Mouse (Mus musculus): ENCODE measurements around the gene Ift172.

Ift172 gene

DNA sequence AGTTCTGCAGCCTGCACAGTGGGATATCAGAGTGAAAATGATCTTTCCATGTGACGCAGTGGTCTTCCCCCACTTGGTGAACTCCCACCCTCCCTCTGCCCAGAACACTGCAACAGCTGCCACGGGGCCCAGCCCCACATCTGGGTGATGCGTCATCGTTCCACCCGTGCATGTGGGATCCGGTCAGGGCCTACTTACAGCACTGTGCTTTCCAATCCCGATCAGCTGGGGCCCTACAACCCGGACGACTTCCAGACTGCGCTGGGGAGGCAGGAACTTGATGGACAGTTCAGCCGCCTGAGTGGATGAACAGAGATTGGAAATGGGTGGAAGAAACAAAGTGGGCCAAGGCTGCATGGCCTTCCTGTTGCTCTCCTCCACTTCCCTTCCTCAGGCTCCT lies 33.3 kb downstream of the Ift172 start:
- no peak for DNase-seq (ENCODE audit: low read depth, low spot score)

DNA sequence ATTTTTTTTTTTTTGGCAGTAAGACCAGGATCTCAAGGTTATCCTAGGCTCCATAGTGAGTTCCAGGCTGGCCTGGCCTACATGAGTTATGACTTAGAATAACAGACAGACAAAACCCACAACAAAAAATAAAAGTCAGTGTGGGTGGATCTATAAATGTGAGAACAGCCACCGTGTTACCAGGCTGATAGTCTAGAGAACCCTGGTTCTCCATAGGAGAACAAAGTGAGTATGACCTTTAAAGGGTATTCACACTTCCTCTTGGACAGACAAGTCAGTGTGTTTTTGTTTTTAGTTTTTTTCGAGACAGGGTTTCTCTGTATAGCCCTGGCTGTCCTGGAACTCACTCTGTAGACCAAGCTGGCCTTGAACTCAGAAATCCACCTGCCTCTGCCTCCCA lies 34.9 kb downstream of the Ift172 start:
- DNase-seq (ENCODE audit: low read depth, low spot score), result no peak

DNA sequence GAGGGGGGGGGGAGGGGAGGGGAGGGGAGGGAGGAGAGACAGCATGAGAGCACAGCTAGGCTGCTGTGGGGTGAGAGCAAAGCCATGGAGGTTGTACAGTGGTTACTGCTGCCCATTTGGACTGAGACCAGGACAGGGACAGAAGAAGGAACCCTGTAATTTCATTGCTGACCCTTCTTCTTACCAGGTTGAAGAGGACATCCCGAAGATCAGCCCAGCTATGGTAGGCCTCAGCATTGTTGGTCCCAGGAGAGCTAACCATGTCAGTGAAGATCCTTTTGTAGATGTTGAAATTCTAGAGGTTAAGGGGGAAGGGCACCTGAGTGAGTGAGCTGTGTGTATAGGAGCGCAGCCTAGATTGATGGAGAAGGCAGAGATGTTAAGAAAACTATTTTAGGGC lies 35.5 kb downstream of the Ift172 start:
- no peak for DNase-seq (ENCODE audit: low read depth, low spot score)

DNA sequence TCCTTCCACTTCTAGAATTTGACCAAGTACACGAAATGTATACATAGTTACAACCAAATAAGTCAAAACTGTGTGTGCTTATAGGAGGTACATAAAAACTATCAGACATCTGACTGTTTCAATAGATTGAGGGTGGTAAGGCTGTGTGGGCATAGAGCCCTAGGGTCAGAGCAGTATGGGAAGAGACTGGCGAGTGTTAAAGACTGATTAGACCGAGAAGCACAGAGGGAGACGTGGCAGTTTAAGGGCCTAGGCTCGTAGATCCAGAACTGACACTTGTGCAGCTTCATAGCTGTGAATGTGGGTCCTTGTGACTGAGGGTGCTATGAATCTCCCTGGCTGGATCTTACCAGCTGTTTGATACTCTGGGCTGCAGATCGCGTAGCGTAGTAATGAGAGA lies 36.0 kb downstream of the Ift172 start:
- no peak for DNase-seq (ENCODE audit: low read depth, low spot score)

DNA sequence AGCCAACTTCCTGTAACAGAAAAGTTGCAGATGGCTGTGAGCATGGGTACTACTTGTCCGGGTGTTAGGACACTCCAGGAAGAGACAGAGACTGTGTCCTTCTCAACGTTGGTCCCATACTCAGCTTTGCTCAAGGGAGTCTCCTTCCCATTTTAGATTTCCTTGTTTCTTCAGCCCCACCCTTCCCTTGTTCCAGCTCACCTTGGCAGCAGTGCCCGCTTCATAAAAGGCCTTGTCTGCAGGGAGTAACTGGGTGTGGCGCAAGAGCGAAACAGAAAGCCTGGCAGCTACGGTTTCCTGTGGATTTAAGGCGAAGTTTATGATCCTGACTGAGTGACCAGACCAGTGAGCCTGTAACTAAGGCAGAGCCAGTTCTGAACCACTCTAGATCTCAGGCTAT lies 36.5 kb downstream of the Ift172 start:
- no peak for DNase-seq (ENCODE audit: low read depth, low spot score)

DNA sequence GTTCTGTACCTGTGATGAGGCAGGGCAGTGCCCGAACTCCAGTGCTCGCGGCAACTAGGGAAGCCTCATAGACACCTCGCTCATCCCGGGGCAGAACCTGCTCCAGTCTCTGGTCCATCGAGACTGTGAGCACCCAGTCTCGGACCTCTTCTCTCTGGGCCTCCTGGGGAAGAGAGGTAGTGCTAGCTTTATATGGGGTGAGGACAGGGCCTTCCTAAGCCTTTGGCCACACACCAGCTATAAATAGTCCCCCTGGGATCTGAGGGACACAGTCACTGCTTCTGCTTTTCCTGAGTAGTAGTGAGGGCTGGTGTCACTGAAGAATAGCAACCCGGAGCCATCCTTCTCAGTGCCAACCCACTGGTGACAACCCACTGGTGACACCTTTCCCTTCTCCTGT lies 37.1 kb downstream of the Ift172 start:
- no peak for DNase-seq (ENCODE audit: low read depth, low spot score)

DNA sequence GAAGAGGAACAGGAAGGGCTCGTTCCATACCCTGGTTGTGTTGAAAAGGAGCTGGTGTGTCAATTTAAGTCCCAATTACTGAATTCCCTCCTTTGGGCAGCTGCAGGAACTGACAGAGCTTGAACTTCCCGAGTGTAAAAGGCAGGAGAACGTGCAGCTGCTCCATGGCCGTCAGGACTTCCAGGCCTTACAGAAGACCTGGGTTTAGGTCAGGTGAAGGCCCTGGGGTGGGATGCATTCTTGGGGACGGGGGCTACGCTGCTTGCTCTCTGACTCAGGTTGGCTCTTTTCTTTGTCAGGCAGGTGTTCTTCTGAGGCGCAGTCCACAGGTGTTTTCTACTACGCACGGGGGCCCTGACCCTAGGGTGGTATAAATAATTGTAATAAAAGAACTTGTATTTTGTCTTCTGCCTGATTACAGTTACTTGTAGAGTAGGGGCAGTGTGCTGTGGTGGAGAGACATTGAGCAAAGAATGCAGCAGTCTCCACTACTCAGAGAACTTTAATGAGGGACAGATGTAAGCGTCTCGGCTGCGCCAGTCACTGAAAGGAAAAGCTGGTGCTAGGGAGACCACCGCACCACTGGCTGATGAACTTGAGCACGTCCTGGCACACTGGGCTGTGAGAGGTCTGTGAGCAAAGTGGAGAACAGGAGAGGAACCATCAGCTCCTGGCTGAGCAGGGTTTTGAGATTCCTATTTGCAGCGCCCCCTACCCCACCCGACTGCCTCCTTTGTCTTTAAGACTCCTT lies 37.9 kb downstream of the Ift172 start:
- no peak for DNase-seq (ENCODE audit: low read depth, low spot score)

DNA sequence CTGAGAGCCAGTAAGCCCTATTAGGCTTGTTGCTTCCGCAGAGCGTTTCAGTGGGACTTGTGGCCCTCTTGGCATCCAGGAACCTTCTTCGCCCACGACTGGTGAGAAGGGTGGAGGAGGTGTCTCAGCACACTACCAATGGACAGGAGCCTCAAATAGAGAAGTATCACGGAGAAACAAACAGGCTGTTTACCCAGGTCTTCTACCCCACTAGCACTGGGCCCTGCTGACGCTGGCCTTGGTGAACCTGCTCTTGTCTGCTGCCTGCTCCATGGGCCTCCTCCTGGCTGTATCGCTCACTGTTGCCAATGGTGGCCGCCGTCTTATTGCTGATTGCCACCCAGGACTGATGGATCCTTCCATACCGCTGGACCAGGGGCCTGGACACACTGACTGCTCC lies 38.8 kb downstream of the Ift172 start:
- DNase-seq (ENCODE audit: low read depth, low spot score), result no peak

DNA sequence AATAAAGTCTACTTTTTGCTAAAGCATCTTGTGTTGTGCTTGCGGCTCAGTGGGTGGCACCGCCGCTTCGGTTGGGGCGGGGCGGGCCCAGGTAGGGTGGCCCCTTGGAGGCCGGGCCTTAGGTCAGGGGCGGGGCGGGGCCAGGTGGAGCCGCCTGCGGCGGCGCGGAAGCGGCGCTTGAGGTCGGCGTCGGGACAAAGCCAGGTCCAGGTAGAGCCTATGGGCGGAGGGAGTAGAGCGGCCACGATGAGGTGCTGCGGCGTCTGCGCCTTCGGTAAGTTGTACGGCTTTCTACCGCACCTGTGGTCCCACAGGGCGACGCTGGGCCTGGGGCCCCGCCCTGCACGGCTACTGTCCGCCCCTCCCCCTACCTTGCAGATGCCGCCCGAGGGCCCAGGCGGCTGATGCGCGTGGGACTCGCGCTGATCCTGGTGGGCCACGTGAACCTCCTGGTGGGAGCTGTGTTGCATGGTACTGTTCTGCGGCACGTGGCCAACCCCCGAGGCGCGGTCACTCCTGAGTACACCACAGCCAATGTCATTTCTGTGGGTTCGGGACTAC lies 39.3 kb downstream of the Ift172 start, which contains the start of gene Krtcap3:
TSS of gene Krtcap3 (plus strand) at position 151 of the 561 bp plus-strand sequence.
- peak; percentile 71 for DNase-seq (ENCODE audit: low read depth, low spot score)

DNA sequence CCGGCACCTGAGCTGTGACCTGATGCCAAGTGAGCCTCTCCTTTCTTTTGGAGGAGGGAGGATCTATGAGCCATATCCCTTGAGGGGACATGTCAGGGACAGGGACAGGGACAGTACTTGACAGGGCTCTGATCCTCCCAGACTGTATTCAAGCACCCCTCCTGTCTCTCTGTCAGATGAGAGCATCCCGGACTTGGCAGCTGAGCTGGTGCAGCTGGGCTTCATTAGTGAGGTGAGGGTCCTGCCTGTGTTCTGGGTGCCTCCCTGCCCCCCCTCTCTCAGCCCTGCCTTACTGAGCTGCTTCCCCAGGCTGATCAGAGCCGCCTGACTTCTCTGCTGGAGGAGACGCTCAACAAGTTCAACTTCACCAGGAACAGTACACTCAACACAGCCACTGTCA lies 40.2 kb downstream of the Ift172 start:
- DNase-seq (ENCODE audit: low read depth, low spot score), result no peak

DNA sequence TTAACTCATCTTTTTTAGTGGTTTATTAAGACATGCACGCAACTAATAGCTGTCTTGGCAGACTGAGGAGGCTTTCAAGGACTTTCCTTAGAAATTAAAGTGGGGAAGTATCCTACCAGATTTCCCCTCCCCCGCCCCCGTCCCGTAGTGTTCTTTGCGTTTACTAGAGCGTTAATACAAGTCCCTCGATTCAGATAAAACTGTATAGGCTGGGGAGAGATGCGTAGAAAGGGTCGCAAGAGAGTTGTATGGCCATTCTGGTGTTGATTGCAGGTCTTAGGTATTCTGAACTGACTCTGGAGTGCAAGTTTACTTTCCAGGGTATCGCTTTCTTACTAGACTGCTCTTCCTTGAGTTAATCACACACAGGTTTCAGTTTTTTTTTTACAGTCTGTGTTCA lies 48.7 kb downstream of the Ift172 start:
- DNase-seq (ENCODE audit: low read depth, low spot score), result no peak

DNA sequence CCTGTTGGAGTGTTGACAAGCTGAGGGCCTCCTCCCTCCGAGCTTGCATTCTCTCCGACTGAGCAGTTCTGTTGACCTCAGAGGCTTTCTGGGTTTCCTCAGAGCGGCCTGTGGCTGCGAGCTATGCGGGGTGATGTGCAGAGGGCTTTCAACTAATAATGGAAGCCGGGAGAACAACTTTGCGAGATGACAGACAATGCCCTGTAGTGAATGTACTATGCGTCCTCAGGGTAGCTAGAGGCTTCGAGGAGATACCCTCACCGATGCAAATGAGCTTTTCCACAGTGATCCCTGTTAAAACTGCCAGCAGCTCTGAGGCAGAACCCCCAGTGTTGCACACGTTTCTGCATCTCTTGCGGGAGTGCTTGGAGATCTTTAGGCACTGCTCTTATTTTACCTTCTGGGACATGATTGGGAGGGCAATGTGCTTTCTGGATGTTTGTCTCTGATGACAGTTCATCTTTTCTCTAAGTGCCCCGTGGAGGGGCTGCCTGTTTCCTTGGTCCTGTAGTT lies 49.3 kb downstream of the Ift172 start:
- no peak for DNase-seq (ENCODE audit: low read depth, low spot score)

DNA sequence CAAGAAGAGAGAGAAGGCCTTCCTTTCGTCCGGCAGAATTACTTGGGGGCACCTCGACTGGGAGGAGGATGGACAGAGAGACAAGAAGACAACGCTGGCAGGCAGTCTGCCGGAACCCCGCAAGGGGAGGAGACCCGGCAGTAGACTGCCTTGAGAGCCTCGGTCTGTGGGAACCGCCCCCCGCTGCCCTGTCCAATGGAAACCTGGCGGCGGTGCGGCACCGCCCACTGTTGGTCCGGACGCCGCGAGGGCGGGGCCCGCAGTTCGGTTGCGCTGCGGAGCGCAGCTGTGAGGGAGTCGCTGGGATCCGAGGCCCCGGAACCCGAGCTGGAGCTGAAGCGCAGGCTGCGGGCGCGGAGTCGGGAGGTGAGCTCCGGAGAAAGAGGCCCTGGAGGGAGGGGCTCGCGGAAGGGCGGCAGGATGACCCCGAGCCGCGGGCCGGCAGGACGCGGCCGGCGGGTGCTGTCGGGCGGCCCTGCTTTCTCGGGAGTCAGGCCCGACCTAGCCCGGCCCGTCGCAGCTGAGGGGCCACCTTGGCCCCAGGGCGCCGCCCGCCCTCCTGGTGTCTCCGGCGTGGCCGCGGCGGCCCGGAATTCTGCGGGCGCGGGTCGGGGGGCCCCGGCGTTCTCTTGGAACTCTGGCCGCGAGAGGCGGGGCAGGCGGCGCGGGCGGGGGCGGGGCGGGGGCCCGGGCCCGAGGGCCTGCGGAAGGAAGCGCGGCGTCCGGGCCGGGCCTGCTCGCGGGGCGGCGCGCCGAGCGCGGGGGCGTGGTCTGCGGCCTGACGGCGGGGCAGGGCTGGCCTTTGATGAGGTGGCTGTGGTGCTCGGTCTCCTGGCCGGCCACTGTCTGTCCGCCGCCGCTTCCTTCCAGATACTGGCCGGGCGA lies 50.0 kb downstream of the Ift172 start, which contains the start of the genes Nrbp1 and Gm9970:
TSS of gene Nrbp1 (plus strand) at position 228 of the 885 bp plus-strand sequence.
TSS of gene Gm9970 (minus strand) at position 596 of the 885 bp plus-strand sequence.
- DNase-seq (ENCODE audit: low read depth, low spot score), result peak; percentile 98

DNA sequence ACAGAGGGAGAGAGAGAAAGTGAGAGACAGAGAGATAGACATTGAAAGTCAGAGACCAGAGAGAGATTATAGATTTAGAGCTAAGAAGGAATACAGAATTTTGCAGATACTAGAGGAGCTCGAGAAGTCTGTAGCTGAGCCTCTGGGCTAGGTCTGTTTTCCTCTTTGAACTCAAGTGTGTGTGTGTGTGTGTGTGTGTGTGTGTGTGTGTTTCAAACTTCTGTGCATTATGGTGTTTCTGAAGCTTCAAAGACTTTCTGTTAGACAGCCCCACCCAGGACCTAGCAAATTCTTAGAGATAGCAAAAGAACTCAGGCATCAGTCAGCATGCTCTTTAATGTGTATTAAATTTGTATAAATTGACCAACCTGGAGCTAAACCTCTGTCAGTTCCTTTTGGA lies 64.3 kb downstream of the Ift172 start:
- peak; percentile 75 for DNase-seq (ENCODE audit: low read depth, low spot score)

DNA sequence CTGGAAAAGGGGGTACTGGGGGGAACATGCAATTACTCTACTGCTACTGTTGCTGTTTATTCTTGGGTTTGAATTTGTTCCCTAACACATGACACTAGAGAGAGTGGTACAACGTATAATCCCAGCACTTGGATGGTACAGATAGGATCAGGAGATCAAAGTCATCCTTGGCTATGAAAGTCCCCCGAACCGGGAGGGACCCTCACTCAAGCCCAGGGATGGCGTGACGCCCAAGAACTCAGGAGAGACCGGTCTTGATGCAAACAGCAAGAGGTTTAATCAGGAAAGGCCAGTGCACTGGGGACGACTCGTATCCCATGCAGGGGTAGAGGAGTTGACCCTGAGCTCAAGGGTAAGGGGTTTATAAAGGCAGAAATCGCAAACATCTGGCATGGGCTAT lies 68.2 kb downstream of the Ift172 start:
- no peak for DNase-seq (ENCODE audit: low read depth, low spot score)

DNA sequence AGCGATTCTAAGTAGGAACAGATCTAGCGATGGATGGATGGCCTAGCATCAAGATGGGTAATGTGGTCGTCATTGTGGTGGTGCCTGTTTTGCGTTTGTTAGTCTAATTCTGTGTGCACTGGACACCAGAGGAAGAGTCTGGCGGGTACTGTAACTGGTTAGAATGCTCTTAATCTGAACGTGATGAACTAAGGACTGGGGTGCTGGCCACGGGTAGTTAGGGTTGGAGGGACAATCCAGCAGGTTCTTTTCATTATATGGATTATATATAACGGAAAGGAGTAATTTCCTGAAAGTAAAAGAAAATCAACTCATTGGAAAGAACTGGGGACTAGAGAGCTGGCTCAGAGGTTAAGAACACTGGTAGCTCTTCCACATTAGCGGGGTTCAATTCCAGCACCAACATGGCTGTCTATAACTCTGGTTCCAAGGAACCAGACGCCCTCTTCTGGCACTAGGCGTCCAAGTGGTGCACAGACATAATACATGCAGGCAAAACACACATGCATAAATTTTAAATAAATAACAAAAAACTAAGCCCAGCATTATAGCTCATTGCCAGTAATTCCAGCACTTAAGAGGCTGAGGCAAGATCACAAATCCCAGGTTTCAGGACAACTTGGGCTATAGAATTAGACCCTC lies 69.5 kb downstream of the Ift172 start:
- peak; percentile 44 for DNase-seq (ENCODE audit: low read depth, low spot score)

DNA sequence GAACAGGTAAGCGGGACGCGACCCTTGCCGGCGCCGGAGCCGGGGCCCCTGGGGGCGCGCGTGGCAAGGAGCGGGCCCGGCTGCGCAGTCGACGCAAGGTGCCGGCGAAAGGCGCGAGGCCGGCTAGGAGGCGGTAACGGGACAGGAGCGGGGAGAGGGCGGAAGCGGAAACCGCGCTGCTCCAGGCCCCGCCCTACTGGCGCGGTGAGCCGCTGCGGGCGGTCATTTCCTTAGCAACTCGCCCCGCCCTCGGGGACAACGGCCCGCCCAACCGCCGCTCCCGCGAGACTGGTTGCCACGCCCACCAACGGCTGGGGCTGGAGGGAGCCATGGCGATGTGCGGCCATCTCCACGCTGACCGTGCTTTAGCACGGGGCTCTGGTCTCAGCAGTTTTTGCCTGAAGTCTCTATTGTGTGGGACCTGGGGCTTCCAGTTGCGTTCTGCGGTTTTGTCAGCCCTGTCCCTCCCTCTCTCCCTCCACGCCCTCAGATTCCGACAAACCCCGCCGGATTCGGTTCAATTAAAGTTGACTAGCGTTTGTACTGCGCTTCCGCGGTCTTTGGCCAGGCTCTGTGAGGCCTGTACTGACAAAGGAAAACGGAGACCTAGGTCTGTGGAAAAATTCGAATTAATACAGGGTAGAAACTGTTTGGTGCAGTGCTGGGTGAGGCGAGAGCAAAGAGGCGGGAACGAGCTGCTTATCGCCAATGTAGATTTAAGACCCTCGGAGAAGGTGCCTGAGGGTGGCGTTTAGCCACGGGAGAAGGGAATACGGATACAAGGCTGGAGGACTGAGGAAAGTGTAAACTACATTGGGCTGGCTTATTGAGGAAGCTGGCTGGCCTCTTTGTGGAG lies 70.2 kb downstream of the Ift172 start, which contains the start of gene Ppm1g:
TSS of gene Ppm1g (minus strand) at position 240 of the 856 bp plus-strand sequence.
- DNase-seq (ENCODE audit: low read depth, low spot score), result peak; percentile 97

DNA sequence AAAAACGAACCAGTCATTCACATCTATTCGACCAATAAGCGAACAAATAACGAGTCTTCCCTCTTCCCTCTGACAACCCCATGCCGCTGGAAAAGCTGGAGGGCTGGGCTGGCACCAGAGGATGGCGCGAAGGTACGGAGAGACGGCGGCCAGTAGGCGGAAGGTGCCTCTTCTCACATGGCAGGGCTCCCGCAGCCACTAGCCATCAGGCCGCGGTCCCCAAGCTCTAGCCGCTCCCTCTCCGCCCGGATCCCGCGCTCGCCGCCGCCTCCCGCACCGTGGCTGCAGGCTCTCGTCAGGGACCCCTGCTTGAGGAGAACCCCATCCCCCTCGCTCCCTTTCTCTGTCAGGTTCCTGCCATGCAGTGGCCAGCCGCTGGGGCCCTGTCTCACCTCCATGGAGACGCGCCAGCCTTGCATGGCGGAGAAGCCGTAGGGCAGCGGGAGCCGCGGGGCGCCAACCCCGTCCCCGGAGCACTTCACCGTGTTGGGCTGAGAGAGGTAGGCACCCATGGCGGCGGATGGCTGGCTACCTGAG lies 70.9 kb downstream of the Ift172 start:
- no peak for DNase-seq (ENCODE audit: low read depth, low spot score)

DNA sequence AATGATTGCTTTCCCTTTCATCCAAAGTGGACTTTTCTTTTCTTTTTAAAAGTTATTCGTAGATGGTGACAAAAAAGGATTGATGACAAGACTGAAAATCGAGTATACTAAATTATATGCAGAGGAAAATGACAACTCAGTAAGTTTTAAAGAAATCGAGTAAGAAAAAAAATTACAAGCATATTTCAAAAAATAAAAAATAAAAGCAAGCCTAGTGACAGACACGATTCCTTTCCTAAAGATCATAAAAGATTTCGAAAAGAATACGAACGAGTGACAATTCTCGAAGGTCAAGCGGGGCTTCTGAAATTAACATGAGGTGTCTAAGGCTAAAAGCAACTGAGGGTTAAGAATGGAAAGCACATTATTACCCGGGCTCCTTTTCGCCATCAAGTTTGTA lies 71.4 kb downstream of the Ift172 start:
- DNase-seq (ENCODE audit: low read depth, low spot score), result no peak

DNA sequence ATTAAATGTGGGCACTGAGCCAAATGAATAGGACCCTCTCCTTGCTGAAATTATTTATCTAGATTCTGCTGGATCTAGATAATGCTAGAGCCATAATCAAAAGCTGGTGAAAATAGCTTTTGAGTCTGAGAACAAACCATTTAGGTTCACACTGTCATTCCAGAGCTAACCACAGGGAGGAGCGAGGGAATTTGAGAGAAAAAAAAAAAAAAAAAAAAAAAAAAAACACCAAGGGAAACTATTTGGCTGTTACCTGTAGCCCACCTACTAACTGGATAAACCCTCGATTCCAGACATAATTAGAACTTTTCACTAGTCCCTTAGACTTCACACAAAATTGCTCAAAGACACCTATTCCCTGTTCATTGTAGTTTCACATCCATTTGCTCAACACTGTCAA lies 71.8 kb downstream of the Ift172 start:
- peak; percentile 40 for DNase-seq (ENCODE audit: low read depth, low spot score)

All from CD4-positive helper T cell, adult 2 months (primary cell).